Mouse (Mus musculus) spleen, adult 2 months (tissue): ENCODE measurements around the gene Sash1.

ENCODE experiments used
- CTCF ChIP-seq: fragments of 200-500 bp; IDR thresholded peaks from 2 replicates; pipeline ENCODE4 v1.5.1; 2011; ENCODE audit warnings: mild to moderate bottlenecking, inconsistent platforms; ENCODE audit not compliant: insufficient read depth, insufficient read length, insufficient replicate concordance; ENCODE audit errors: extremely low read depth
- POLR2A ChIP-seq: fragments of 200-500 bp; IDR thresholded peaks from 2 replicates; pipeline ENCODE4 v1.6.1; 2011; ENCODE audit warnings: low read depth, low read length, inconsistent platforms

DNA sequence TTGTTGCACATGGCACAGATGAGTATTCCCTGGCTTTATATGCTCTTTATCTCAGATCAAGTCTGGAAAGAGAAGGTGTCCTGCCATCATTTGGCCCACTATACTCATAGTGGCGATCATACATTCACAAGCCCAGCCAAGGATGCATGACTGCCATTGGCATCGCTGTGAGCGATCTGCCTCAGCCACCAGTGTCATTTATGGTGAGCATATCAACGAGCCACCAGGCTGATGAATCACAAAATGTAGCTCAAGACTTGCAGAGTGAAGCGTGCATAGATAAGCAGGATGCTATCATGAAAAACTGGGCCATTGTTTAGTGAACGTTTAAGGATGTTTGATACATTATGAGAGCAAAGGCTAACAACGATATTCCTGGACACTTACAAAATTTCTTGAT, 200.6 kb downstream of the Sash1 start:
- TF ChIP-seq CTCF (no peak), POLR2A (no peak)
